Mouse (Mus musculus): ENCODE results near the gene Adgrb2.
A peak's percentile ranks its signal among the peaks of the same experiment; 100 is the strongest.

Gene Adgrb2

GRCm38 (mm10) chr4:129989925-129990324 is 5.3 kb downstream of the Adgrb2 start:
- DNase-seq, result no peak

- no peak for DNase-seq
Observed at GRCm38 (mm10) chr4:129992720-129993119, 8.1 kb downstream of the Adgrb2 start.

GRCm38 (mm10) chr4:129993213-129993612 is 8.5 kb downstream of the Adgrb2 start:
- DNase-seq, result no peak

- peak; percentile 67 for DNase-seq
Observed at GRCm38 (mm10) chr4:129993944-129994695, 9.4 kb downstream of the Adgrb2 start.

GRCm38 (mm10) chr4:129994728-129995127 is 10.1 kb downstream of the Adgrb2 start:
- DNase-seq, result no peak

GRCm38 (mm10) chr4:129995255-129995654 is 10.6 kb downstream of the Adgrb2 start:
- DNase-seq, result no peak

- DNase-seq, result no peak
Observed at GRCm38 (mm10) chr4:129996015-129996414, 11.3 kb downstream of the Adgrb2 start.

- DNase-seq, result no peak
Observed at GRCm38 (mm10) chr4:129998124-129998523, 13.5 kb downstream of the Adgrb2 start.

GRCm38 (mm10) chr4:130001710-130002109 is 17.0 kb downstream of the Adgrb2 start:
- no peak for DNase-seq

GRCm38 (mm10) chr4:130002157-130002556 is 17.5 kb downstream of the Adgrb2 start:
- no peak for DNase-seq

- DNase-seq, result no peak
Observed at GRCm38 (mm10) chr4:130005593-130005992, 20.9 kb downstream of the Adgrb2 start.

GRCm38 (mm10) chr4:130006533-130006932 is 21.9 kb downstream of the Adgrb2 start:
- DNase-seq, result no peak

- DNase-seq, result no peak
Observed at GRCm38 (mm10) chr4:130009043-130009442, 24.4 kb downstream of the Adgrb2 start.

- no peak for DNase-seq
Observed at GRCm38 (mm10) chr4:130010723-130011122, 26.1 kb downstream of the Adgrb2 start.

- no peak for DNase-seq
Observed at GRCm38 (mm10) chr4:130012234-130012633, 27.6 kb downstream of the Adgrb2 start.

GRCm38 (mm10) chr4:130013111-130013510 is 28.4 kb downstream of the Adgrb2 start:
- DNase-seq, result no peak

GRCm38 (mm10) chr4:130016010-130016409 is 31.3 kb downstream of the Adgrb2 start:
- DNase-seq, result no peak

GRCm38 (mm10) chr4:130017036-130017674 is 32.5 kb downstream of the Adgrb2 start:
- DNase-seq, result no peak

- DNase-seq, result no peak
Observed at GRCm38 (mm10) chr4:130022952-130023351, 38.3 kb downstream of the Adgrb2 start.

GRCm38 (mm10) chr4:130023511-130024231 is 39.0 kb downstream of the Adgrb2 start:
- no peak for DNase-seq

GRCm38 (mm10) chr4:130025544-130025943 is 40.9 kb downstream of the Adgrb2 start:
- no peak for DNase-seq

- DNase-seq, result no peak
Observed at GRCm38 (mm10) chr4:130031146-130031545, 46.5 kb downstream of the Adgrb2 start.

- no peak for DNase-seq
Observed at GRCm38 (mm10) chr4:130033496-130033895, 48.8 kb downstream of the Adgrb2 start.

GRCm38 (mm10) chr4:130036112-130036511 is 51.4 kb downstream of the Adgrb2 start:
- peak; percentile 52 for DNase-seq
